Mouse (Mus musculus): ENCODE measurements around the gene Unc5b. TPM values are rescaled to one million over a fixed set of nuclear protein-coding genes. Genes with fewer than 3 reads are reported as not detected.
"Not testable (repeated sequence)": the region's sequence is repeated elsewhere in the genome, so short reads cannot be mapped to it uniquely, and the experiment has no call there.

Gene Unc5b
- polyA plus RNA-seq, 1 experiment from 2014 or later: 2.9 TPM

DNA sequence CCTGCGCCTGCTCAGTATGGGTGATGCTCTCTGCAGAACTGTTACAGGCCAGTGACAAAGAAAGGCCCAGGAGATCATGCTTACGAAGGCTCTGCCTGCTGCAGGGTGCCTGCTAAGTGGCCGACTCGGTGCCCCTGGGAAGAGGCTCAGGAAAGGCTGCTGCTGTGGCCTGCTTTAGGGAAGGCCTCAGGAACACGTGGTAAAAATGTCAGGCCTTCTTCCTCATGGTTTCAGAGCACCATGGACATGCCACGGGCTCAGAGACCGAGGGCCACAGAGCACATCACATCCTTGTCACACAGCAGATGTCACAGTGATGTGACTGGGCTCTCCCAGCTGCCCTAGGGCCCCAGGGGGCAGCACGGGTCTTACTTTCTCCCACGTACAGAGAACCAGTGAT, 87.7 kb downstream of the Unc5b start:
- H3K4me1 ChIP-seq (ENCODE audit: control insufficient read depth, insufficient read depth, low read length): no peaks in the 10 kb centered on the region
- no peaks in the 10 kb centered on the region for H3K27me3 ChIP-seq (ENCODE audit: control insufficient read depth, insufficient read depth, low read length)
- H3K9ac ChIP-seq (ENCODE audit: low read length): no peak overlapping the region

DNA sequence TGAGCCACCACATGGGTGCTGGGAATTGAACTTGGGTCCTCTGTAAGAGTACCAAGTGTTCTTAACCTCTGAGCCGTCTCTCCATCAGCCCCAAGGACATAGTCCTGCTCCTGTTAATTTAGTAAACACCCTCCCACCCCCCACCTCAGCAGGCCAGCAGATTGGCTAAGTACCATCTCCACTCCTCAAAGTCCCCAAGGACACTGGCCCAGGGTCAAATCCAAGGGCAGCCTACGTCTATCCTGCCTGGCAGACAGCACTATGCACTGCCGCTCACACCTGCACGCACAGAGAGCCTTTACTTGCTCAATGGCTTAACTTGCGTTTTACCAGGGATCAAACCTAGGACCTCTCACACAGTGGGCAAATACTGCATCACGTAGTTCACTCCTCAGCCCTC, 88.4 kb downstream of the Unc5b start:
- H3K27ac ChIP-seq (ENCODE audit: low read depth, low read length): no peak overlapping the region
- H3K4me1 ChIP-seq (ENCODE audit: control insufficient read depth, insufficient read depth, low read length): no peaks in the 10 kb centered on the region
- H3K36me3 ChIP-seq (ENCODE audit: control insufficient read depth, insufficient read depth, low read length): no peaks in the 10 kb centered on the region
- 86% methylated on average over 6 of the region's 6 CpGs for WGBS
- H3K9ac ChIP-seq (ENCODE audit: low read length): no peak overlapping the region
- no peak overlapping the region for H3K4me3 ChIP-seq (ENCODE audit: low read depth, low read length)
- ATAC-seq (ENCODE audit: insufficient read depth, low FRiP score, low TSS enrichment): no peak
- no peak for DNase-seq (ENCODE audit: low spot score)
- H3K27me3 ChIP-seq (ENCODE audit: control insufficient read depth, insufficient read depth, low read length): no peaks in the 10 kb centered on the region
- no peaks in the 10 kb centered on the region for H3K9me3 ChIP-seq (ENCODE audit: control insufficient read depth, low read length)
- H3K4me2 ChIP-seq (ENCODE audit: low read depth): no peak overlapping the region

More for the DNA sequence above, 87.7 kb downstream of the Unc5b start:
- Histone ChIP-seq H3K36me3 (ENCODE audit: control insufficient read depth, insufficient read depth, low read length) (no peaks in the 10 kb centered on the region), H3K4me2 (ENCODE audit: low read depth) (no peak overlapping the region), H3K27ac (ENCODE audit: low read depth, low read length) (no peak overlapping the region), H3K4me3 (ENCODE audit: low read depth, low read length) (no peak overlapping the region), H3K9me3 (ENCODE audit: control insufficient read depth, low read length) (no peaks in the 10 kb centered on the region)
- 72% methylated on average over 9 of the region's 9 CpGs for WGBS
- DNase-seq (ENCODE audit: low spot score) (no peak), ATAC-seq (ENCODE audit: insufficient read depth, low FRiP score, low TSS enrichment) (no peak)

DNA sequence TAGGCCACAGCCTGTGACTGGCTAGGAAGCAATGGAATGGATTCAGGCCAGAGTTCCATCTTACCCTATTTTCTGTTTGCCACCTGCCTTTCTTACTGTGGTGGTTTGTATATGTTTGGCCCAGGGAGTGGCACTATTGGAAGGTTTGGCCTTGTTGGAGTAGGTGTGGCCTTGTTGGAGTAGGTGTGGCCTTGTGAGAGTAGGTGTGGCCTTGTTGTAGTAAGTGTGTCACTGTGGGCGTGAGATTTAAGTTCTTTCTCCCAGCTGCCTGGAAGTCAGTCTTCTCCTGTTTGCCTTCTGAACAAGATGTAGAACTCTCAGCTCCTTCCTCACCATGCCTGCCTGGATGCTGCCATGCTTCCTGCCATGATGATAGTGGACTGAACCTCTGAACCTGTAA, 89.1 kb downstream of the Unc5b start:
- H3K4me1 ChIP-seq (ENCODE audit: control insufficient read depth, insufficient read depth, low read length); ATAC-seq (ENCODE audit: insufficient read depth, low FRiP score, low TSS enrichment); H3K36me3 ChIP-seq (ENCODE audit: control insufficient read depth, insufficient read depth, low read length); H3K9me3 ChIP-seq (ENCODE audit: control insufficient read depth, low read length); H3K4me2 ChIP-seq (ENCODE audit: low read depth); H3K9ac ChIP-seq (ENCODE audit: low read length); H3K4me3 ChIP-seq (ENCODE audit: low read depth, low read length); H3K27me3 ChIP-seq (ENCODE audit: control insufficient read depth, insufficient read depth, low read length); DNase-seq (ENCODE audit: low spot score); H3K27ac ChIP-seq (ENCODE audit: low read depth, low read length): not testable (repeated sequence)
- 61% methylated on average over 1 of the region's 1 CpGs for WGBS

DNA sequence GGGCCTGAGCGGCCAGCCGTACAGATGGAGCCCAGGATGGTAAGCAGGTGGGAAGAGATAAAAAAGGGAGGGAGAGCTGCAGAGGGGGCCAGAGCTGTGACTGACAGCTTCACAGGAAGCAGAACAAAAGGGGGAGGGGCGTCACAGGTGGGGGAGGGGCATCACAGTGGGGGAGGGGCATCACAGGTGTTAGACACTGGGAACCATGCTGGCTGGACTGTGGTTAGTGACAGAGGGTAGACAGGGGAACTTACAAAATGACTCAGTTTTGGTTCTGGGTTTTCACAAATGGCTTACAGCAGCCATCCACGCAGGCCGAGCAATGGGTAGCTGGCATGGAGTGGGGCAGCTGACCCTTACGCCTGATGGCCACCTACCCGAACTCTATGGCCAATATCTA, 89.9 kb downstream of the Unc5b start:
- H3K27me3 ChIP-seq (ENCODE audit: control insufficient read depth, insufficient read depth, low read length): no peaks in the 10 kb centered on the region
- H3K4me2 ChIP-seq (ENCODE audit: low read depth): no peak overlapping the region
- WGBS: 78% methylated on average over 7 of the region's 7 CpGs
- ATAC-seq (ENCODE audit: insufficient read depth, low FRiP score, low TSS enrichment) (no peak), DNase-seq (ENCODE audit: low spot score) (no peak)
- H3K9me3 ChIP-seq (ENCODE audit: control insufficient read depth, low read length): no peaks in the 10 kb centered on the region
- no peaks in the 10 kb centered on the region for H3K4me1 ChIP-seq (ENCODE audit: control insufficient read depth, insufficient read depth, low read length)
- H3K9ac ChIP-seq (ENCODE audit: low read length): no peak overlapping the region
- H3K4me3 ChIP-seq (ENCODE audit: low read depth, low read length): no peak overlapping the region
- H3K36me3 ChIP-seq (ENCODE audit: control insufficient read depth, insufficient read depth, low read length): no peaks in the 10 kb centered on the region
- no peak overlapping the region for H3K27ac ChIP-seq (ENCODE audit: low read depth, low read length)

DNA sequence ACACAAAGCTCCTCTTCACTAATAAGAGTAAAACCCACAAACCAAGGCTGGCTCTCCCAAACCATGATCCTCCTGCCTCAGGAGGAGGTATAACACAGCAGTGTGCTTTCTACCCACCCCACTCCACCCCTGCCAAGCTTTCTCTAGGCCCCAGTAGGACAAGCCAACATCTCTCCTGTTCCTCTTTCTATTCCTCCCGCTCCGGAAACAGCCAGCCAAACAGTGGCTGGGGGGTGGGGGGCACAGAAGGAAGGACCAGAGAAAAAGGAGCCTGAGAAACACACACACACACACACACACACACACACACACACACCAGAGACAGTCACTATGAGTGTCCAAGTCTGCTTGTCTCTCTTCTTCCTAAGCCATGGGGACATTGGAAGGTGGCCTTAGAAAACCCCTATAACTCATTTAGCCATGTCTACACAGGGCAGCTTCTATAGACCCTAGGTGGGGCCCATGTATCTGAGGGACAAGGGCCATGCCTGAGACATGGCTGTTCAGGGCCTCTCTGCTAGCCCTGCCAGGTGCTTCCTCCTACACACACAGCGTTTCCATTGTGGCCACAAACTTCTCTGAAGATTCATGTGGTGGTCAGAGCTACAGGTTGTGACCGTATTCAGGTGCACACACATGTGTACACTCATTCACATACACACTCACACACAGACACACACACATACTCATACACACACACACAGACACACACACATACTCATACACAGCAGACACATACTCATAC, 91.6 kb downstream of the Unc5b start:
- no peaks in the 10 kb centered on the region for H3K27me3 ChIP-seq (ENCODE audit: control insufficient read depth, insufficient read depth, low read length)
- WGBS: 86% methylated on average over 4 of the region's 4 CpGs
- H3K9me3 ChIP-seq (ENCODE audit: control insufficient read depth, low read length): no peaks in the 10 kb centered on the region
- no peak overlapping the region for H3K27ac ChIP-seq (ENCODE audit: low read depth, low read length)
- DNase-seq (ENCODE audit: low spot score) (no peak), ATAC-seq (ENCODE audit: insufficient read depth, low FRiP score, low TSS enrichment) (no peak)
- no peaks in the 10 kb centered on the region for H3K36me3 ChIP-seq (ENCODE audit: control insufficient read depth, insufficient read depth, low read length)
- no peaks in the 10 kb centered on the region for H3K4me1 ChIP-seq (ENCODE audit: control insufficient read depth, insufficient read depth, low read length)
- H3K4me2 ChIP-seq (ENCODE audit: low read depth): no peak overlapping the region
- no peak overlapping the region for H3K4me3 ChIP-seq (ENCODE audit: low read depth, low read length)
- no peak overlapping the region for H3K9ac ChIP-seq (ENCODE audit: low read length)

DNA sequence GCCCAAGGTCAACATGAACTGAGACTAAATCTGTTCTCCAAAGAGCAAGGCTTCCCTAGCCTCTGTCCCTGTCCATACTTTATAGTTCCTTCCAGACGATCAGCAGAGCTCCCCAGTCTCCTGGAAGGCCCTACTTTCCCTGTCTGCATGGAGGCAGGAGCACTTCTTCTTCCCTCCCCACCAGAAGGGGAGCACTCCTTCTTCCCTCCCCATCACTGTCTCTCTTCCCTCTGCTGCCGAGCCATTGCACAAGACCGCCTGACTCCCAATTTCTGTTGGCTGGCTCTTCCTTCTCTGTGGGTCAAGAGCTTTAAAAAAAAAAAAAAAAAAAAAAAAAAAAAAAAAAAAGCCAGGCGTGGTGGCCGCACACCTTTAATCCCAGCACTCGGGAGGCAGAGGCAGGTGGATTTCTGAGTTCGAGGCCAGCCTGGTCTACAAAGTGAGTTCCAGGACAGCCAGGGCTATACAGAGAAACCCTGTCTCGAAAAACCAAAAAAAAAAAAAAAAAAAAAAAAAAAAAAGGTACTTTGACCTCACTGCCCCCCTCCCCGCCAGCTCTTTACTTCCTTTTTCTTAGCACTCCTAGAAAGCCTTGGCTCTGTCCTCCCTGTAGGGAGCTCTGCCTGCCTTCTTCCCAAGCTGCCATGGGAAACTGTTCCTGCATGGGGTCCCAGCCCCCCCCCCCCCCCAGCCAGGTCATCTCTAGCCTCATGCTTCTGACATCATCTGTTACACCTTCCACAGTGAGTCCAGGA, 93.3 kb downstream of the Unc5b start:
- Histone ChIP-seq H3K27me3 (ENCODE audit: control insufficient read depth, insufficient read depth, low read length) (no peaks in the 10 kb centered on the region), H3K36me3 (ENCODE audit: control insufficient read depth, insufficient read depth, low read length) (no peaks in the 10 kb centered on the region), H3K9ac (ENCODE audit: low read length) (no peak overlapping the region), H3K4me3 (ENCODE audit: low read depth, low read length) (no peak overlapping the region), H3K4me1 (ENCODE audit: control insufficient read depth, insufficient read depth, low read length) (no peaks in the 10 kb centered on the region), H3K4me2 (ENCODE audit: low read depth) (no peak overlapping the region), H3K27ac (ENCODE audit: low read depth, low read length) (no peak overlapping the region), H3K9me3 (ENCODE audit: control insufficient read depth, low read length) (no peaks in the 10 kb centered on the region)
- no peak for DNase-seq (ENCODE audit: low spot score)
- 87% methylated on average over 8 of the region's 9 CpGs for WGBS
- no peak for ATAC-seq (ENCODE audit: insufficient read depth, low FRiP score, low TSS enrichment)

GRCm38 (mm10) chr10:60737169-60737728, 94.1 kb downstream of the Unc5b start:
- Histone ChIP-seq H3K27me3 (ENCODE audit: control insufficient read depth, insufficient read depth, low read length) (no peaks in the 10 kb centered on the region), H3K4me2 (ENCODE audit: low read depth) (no peak overlapping the region), H3K36me3 (ENCODE audit: control insufficient read depth, insufficient read depth, low read length) (no peaks in the 10 kb centered on the region), H3K4me3 (ENCODE audit: low read depth, low read length) (no peak overlapping the region), H3K9me3 (ENCODE audit: control insufficient read depth, low read length) (no peaks in the 10 kb centered on the region), H3K9ac (ENCODE audit: low read length) (no peak overlapping the region), H3K4me1 (ENCODE audit: control insufficient read depth, insufficient read depth, low read length) (no peaks in the 10 kb centered on the region; the same call in 1 of the 2 replicates), H3K27ac (ENCODE audit: low read depth, low read length) (no peak overlapping the region)
- ATAC-seq (ENCODE audit: insufficient read depth, low FRiP score, low TSS enrichment) (no peak), DNase-seq (ENCODE audit: low spot score) (no peak)
- WGBS: 73% methylated on average over 11 of the region's 11 CpGs

DNA sequence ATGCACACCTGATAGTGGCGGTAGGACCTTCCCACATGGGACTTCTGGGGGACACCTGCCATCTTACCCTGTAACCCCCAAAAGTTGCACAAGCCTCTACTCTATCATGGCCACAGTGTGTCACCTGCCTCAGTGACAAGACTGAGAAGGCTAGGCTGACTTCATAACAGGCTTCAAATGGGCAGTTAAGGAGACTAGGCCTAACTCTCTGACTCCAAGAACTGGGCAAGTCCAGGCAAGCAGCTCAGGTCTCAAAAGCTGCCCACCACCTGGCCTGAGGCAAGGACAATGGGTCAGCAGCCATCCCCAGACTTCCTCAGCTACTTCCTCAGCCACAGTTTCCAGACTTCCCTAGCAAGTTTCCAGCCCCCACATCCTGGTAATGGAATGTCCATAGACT, 95.6 kb downstream of the Unc5b start:
- DNase-seq (ENCODE audit: low spot score) (no peak), ATAC-seq (ENCODE audit: insufficient read depth, low FRiP score, low TSS enrichment) (no peak)
- H3K4me1 ChIP-seq (ENCODE audit: control insufficient read depth, insufficient read depth, low read length): no peaks in the 10 kb centered on the region; the same call in 1 of the 2 replicates
- no peak overlapping the region for H3K9ac ChIP-seq (ENCODE audit: low read length)
- H3K9me3 ChIP-seq (ENCODE audit: control insufficient read depth, low read length): no peaks in the 10 kb centered on the region
- H3K27me3 ChIP-seq (ENCODE audit: control insufficient read depth, insufficient read depth, low read length): no peaks in the 10 kb centered on the region
- no peak overlapping the region for H3K4me2 ChIP-seq (ENCODE audit: low read depth)
- H3K4me3 ChIP-seq (ENCODE audit: low read depth, low read length): no peak overlapping the region
- WGBS: 100% methylated on average over 1 of the region's 1 CpGs
- H3K27ac ChIP-seq (ENCODE audit: low read depth, low read length): no peak overlapping the region
- no peaks in the 10 kb centered on the region for H3K36me3 ChIP-seq (ENCODE audit: control insufficient read depth, insufficient read depth, low read length)

All from neural tube, embryonic 11.5 days (tissue).